Mouse (Mus musculus) ES-Bruce4 (cell line): ENCODE measurements around the gene Clptm1. TPM values are rescaled to one million over a fixed set of nuclear protein-coding genes. Genes with fewer than 3 reads are reported as not detected.
A peak's percentile ranks its signal among the peaks of the same experiment; 100 is the strongest.

Experiments used
- H3K27ac ChIP-seq: 2 replicates; pipeline ENCODE4 v1.5.1; 2012; ENCODE audit warnings: low read length, inconsistent platforms; ENCODE audit not compliant: insufficient read depth
- H3K27me3 ChIP-seq: 2 replicates; pipeline ENCODE4 v1.6.1; 2012; ENCODE audit warnings: mild to moderate bottlenecking, low read length, inconsistent platforms; ENCODE audit not compliant: control insufficient read depth, poor library complexity, insufficient read depth, severe bottlenecking
- H3K36me3 ChIP-seq: 2 replicates; pipeline ENCODE4 v1.6.1; 2012; ENCODE audit warnings: inconsistent platforms, mild to moderate bottlenecking, low read length, moderate library complexity; ENCODE audit not compliant: control insufficient read depth, poor library complexity, insufficient read depth, severe bottlenecking
- H3K4me1 ChIP-seq: one replicate; pipeline ENCODE4 v1.8.1; 2011; ENCODE audit warnings: low read length; ENCODE audit not compliant: control insufficient read depth, insufficient read depth
- H3K4me3 ChIP-seq: 2 replicates; pipeline ENCODE4 v1.5.1; 2011; ENCODE audit warnings: low read depth, mild to moderate bottlenecking, low read length
- H3K9ac ChIP-seq: 2 replicates; pipeline ENCODE4 v1.6.1; 2012; ENCODE audit warnings: low read depth, mild to moderate bottlenecking, inconsistent platforms; ENCODE audit not compliant: poor library complexity, severe bottlenecking
- H3K9me3 ChIP-seq: replicated peaks from 2 replicates; pipeline ENCODE4 v1.6.1; 2012; ENCODE audit warnings: mild to moderate bottlenecking, low read length, inconsistent platforms; ENCODE audit not compliant: control insufficient read depth, poor library complexity, insufficient read depth, severe bottlenecking
- CTCF ChIP-seq: IDR thresholded peaks from one replicate; pipeline ENCODE4 v1.8.1; 2011; ENCODE audit warnings: low read depth, low read length
- EP300 ChIP-seq: IDR thresholded peaks from 2 replicates; pipeline ENCODE4 v1.6.1; 2011; ENCODE audit warnings: low read depth, low read length; ENCODE audit not compliant: insufficient read depth
- POLR2A ChIP-seq: IDR thresholded peaks from one replicate; pipeline ENCODE4 v1.8.1; 2011; ENCODE audit warnings: low read length; ENCODE audit not compliant: insufficient read depth
- polyA plus RNA-seq: library from polyadenylated mRNA; stranded (reverse); fragments of >200 nt; gene quantifications from 2 replicates; pipeline ENCODE4 v1.2.4, GENCODE M21; 2011; ENCODE audit warnings: low read depth; ENCODE audit not compliant: missing spikeins, insufficient read depth, insufficient read length

The Clptm1 gene
- polyA plus RNA-seq, 1 experiment: 52.7 TPM

DNA sequence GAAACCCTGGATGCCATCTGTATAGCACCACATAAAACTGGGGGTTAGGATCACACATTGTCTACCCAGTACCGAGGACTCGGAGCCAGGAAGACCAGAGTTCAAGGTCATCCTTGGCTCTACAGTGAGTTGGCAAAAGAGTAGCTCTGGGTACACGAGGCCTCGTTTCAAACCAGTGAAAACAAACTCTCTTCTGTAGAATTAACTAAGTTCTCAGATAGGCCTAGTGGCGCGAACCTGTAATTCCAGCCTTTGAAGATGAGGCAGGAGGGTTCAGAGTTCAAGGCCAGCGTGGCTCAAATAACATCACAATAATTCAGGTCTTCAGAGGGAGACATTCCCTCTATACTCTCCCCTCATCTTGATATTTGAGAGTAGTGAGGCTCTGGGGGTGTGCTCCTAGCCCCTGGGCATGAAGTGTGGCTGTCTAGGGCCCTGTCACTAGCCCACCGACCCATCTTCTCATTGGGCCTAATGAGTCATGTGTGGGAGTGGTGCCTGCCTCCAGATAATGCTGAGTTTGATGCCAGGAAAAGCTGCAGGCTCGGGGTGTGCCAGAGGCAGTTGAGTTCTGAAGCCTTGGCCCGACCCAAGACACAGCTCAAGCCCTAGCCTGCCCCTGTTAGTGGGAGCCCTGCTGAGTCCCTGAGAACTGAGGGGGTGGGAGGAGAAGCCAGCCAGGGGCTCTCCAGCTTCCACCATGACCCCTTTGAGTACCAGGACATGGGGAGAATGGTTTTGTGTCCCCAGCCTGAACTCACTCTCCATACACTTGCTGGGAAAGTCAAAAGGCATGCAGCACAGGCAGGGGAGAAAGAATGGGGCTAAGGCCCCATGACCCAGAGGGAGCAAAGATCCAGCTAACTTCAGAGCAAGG is 29.7 kb upstream of the Clptm1 start:
- Histone ChIP-seq H3K27me3 (no peaks in the 10 kb centered on the region), H3K4me1 (peaks cover 4% of the 10 kb centered on the region), H3K36me3 (peaks cover 21% of the 10 kb centered on the region), H3K9me3 (no peaks in the 10 kb centered on the region), H3K27ac (peak overlapping the region; percentile 22; the same call in 1 of the 2 replicates), H3K4me3 (no peak overlapping the region), H3K9ac (no peak overlapping the region)
- TF ChIP-seq CTCF (no peak), POLR2A (no peak), EP300 (no peak)

DNA sequence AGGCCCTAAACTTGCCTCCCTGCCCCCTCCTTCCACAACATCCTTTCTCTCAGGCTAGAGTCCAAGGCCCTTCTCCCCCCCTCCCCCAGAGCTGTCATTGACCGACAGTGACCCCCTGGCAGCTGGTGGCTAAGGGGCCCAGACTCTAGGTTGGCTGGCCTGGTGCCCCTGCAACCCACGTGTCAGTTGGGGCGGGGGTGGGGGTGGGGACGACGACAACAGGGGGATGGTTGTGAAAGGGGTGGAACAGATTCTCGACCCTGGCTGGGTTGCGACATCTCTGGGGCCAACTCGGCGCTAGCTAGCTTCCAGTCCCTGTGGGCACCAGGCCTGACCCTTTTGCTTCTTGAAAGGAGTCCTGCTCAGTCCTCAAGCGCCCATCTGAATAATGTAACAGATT is 28.6 kb upstream of the Clptm1 start:
- H3K27ac ChIP-seq: peak overlapping the region; percentile 94; the same call in 1 of the 2 replicates
- no peak overlapping the region for H3K4me3 ChIP-seq

DNA sequence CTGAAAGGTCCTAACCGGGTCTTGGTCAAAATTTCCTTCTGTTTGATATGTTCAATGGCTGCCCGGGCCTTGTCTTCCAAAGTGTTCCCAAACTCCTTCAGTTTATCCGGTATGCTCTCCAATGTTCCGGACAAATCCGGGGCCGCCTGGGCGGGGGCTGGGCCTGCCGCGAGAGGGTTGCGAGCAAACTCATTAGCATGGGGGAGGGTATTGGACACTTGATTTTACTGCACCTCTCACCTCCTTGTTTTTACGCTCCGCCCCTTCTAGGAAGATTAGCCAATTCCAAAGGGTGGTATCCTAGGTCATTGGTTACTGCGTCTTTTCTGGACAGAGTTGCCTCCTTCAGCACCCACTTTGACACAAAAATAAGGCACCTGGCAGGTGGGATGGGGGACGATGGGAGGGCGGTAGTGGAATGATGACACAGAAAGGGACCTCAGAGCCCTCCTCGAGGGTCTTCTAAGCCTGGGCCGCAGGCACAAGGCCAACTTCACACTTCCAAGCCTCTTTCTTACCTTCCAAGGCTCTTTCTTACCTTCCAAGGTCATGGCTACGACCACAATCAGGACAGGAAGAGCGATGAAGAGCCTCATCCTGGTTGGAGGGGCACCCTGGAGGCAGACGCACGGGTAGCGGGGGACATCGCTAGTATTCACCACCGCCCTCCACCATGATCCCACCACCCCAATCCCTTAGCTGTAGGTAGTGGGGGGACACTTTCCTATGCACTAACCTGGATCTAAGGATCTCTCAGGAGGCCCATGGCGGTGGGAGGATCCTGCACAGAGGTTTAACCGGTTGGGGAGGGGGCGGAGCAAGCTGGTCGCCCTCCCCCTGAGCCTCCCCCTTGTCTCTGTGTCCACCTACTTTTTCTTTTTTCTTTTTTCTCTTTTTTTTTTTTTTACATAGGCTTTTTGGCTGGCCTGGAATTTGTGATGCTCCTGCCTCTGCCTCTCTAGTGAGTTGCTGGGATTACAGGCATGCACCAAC is 27.3 kb upstream of the Clptm1 start, which contains the start of gene Apoc1:
Gene Apoc1 (minus strand): TSS at position 788 of the 993 bp plus-strand sequence.
- H3K27me3 ChIP-seq: no peaks in the 10 kb centered on the region
- H3K4me1 ChIP-seq: peaks cover 6% of the 10 kb centered on the region
- H3K27ac ChIP-seq: peak within 1 kb of the TSS; percentile 94
- H3K9me3 ChIP-seq: no peaks in the 10 kb centered on the region
- TF ChIP-seq EP300 (peak; percentile 66; the same call in 1 of the 2 replicates), POLR2A (peak; percentile 47), CTCF (no peak)
- peaks cover 13% of the 10 kb centered on the region for H3K36me3 ChIP-seq
- peak within 1 kb of the TSS; percentile 70 for H3K9ac ChIP-seq
- H3K4me3 ChIP-seq: peak within 1 kb of the TSS; percentile 88

More for the DNA sequence above, 28.6 kb upstream of the Clptm1 start:
- H3K36me3 ChIP-seq: peaks cover 21% of the 10 kb centered on the region
- peaks cover 6% of the 10 kb centered on the region for H3K4me1 ChIP-seq
- TF ChIP-seq EP300 (no peak), CTCF (no peak), POLR2A (no peak)
- H3K9me3 ChIP-seq: no peaks in the 10 kb centered on the region
- H3K9ac ChIP-seq: 0 out of 2 replicates have a peak overlapping the region, but pooled peaks have one; percentile 70
- H3K27me3 ChIP-seq: no peaks in the 10 kb centered on the region

DNA sequence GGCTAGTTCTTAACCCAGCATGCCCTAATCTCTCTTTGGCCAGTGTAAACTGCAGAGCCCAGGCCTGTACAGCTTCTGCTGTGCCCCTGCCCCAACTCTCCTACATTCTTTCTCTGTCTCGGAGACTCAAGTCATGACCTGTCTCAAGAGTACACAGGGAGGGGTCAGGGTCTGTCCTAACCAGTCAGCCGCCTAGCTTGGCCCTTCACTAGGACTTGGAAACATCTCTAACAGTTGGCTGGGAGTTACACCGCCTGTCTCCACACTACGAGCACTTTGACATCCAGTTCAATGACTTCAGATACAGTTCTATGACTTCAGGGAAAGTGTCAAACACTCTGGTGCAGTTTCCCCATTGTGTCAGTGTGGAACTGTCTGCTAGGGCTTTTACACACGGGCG is 26.6 kb upstream of the Clptm1 start:
- TF ChIP-seq CTCF (no peak), POLR2A (no peak), EP300 (0 out of 2 replicates have a peak, but pooled peaks have one; percentile 31)
- peaks cover 6% of the 10 kb centered on the region for H3K4me1 ChIP-seq
- peak overlapping the region; percentile 84 for H3K27ac ChIP-seq
- H3K9me3 ChIP-seq: no peaks in the 10 kb centered on the region
- H3K9ac ChIP-seq: peak overlapping the region; percentile 70
- peak overlapping the region; percentile 87 for H3K4me3 ChIP-seq
- H3K36me3 ChIP-seq: peaks cover 6% of the 10 kb centered on the region
- H3K27me3 ChIP-seq: no peaks in the 10 kb centered on the region

DNA sequence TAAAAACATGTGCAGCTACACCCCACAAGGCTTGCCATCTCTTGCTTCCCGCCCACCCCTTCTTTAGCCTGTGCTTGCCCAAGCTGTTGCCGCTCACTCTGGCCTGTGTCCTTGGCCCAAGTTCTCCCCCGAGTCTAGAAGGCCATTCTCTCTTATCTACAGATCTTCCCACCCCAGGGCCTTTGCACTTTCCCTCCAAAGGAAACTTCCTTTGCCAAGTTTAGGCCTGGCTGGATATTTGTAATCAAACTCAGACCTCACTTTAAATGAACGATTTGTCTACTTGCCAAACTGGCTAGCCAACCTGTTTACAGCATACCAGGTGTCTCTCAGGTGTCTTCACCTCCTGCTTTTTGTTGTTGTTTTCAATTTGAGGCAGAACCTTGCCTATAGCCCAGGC is 26.0 kb upstream of the Clptm1 start:
- no peaks in the 10 kb centered on the region for H3K27me3 ChIP-seq
- peak overlapping the region; percentile 84 for H3K27ac ChIP-seq
- H3K4me3 ChIP-seq: peak overlapping the region; percentile 87
- H3K9ac ChIP-seq: peak overlapping the region; percentile 70
- no peaks in the 10 kb centered on the region for H3K36me3 ChIP-seq
- H3K4me1 ChIP-seq: peaks cover 3% of the 10 kb centered on the region
- H3K9me3 ChIP-seq: no peaks in the 10 kb centered on the region
- TF ChIP-seq EP300 (no peak), CTCF (no peak), POLR2A (no peak)
